Mouse (Mus musculus) lung, postnatal 0 days (tissue): ENCODE measurements around the gene Nsmce1. TPM values are rescaled to one million over a fixed set of nuclear protein-coding genes. Genes with fewer than 3 reads are reported as not detected.

Source experiments
- ATAC-seq: fragments of 200-750 bp; cut with Nextera tagmentation; 2 replicates; pipeline ENCODE4 v1.8.0; 2017; ENCODE audit warnings: moderate library complexity
- DNase-seq: peaks from one replicate; pipeline ENCODE4 v3.0.0-alpha.2; 2016; ENCODE audit warnings: low spot score
- H3K27ac ChIP-seq: fragments of 300-500 bp; sonication (generic); 2 replicates; pipeline ENCODE4 v1.5.1; 2014; ENCODE audit warnings: antibody characterized with exemption, mild to moderate bottlenecking, low read length, mixed read lengths
- H3K27me3 ChIP-seq: fragments of 300-500 bp; sonication (generic); replicated peaks from 2 replicates; pipeline ENCODE4 v1.6.1; 2014; ENCODE audit warnings: low read length, mixed read lengths; ENCODE audit not compliant: insufficient read depth
- H3K36me3 ChIP-seq: fragments of 300-500 bp; sonication (generic); 2 replicates; pipeline ENCODE4 v1.6.1; 2014; ENCODE audit warnings: low read length, mixed read lengths; ENCODE audit not compliant: insufficient read depth
- H3K4me1 ChIP-seq: fragments of 300-500 bp; sonication (generic); 2 replicates; pipeline ENCODE4 v1.6.1; 2014; ENCODE audit warnings: antibody characterized with exemption, low read depth, low read length, mixed read lengths; ENCODE audit not compliant: insufficient read depth
- H3K4me2 ChIP-seq: fragments of 300-500 bp; sonication (generic); replicated peaks from 2 replicates; pipeline ENCODE4 v1.6.1; 2014; ENCODE audit warnings: low read depth, mild to moderate bottlenecking, low read length, moderate library complexity, mixed read lengths
- H3K4me3 ChIP-seq: fragments of 300-500 bp; sonication (generic); 2 replicates; pipeline ENCODE4 v1.5.1; 2014; ENCODE audit warnings: low read depth, low read length
- H3K9ac ChIP-seq: fragments of 300-500 bp; sonication (generic); replicated peaks from 2 replicates; pipeline ENCODE4 v1.6.1; 2014; ENCODE audit warnings: low read depth, mild to moderate bottlenecking
- H3K9me3 ChIP-seq: fragments of 300-500 bp; sonication (generic); 2 replicates; pipeline ENCODE4 v1.6.1; 2016; ENCODE audit warnings: low read length, mixed read lengths
- CTCF ChIP-seq: IDR thresholded peaks from 2 replicates; pipeline ENCODE4 v1.5.1; 2016; ENCODE audit warnings: antibody characterized with exemption, mild to moderate bottlenecking
- EP300 ChIP-seq: IDR thresholded peaks from 2 replicates; pipeline ENCODE4 v1.6.1; 2016; ENCODE audit warnings: antibody characterized with exemption, mild to moderate bottlenecking, control low read depth
- WGBS: fragments of 180-500 bp; shearing (Covaris S2); extraction: QIAGEN DNeasy Blood & Tissue Kit; methylation state at CpG from one replicate; pipeline ENCODE4 v1.1.7; 2014; 5-methylcytosine and 5-hydroxymethylcytosine counted together
- polyA plus RNA-seq: library from polyadenylated mRNA; unstranded; fragments of >200 nt; fragmentation: Nextera tagmentation; extraction: Ambion mirVana; gene quantifications from 2 replicates; pipeline ENCODE4 v1.2.1, GENCODE M21; 2015

The Nsmce1 gene
- polyA plus RNA-seq, 1 experiment from 2014 or later = 94.2 TPM

DNA sequence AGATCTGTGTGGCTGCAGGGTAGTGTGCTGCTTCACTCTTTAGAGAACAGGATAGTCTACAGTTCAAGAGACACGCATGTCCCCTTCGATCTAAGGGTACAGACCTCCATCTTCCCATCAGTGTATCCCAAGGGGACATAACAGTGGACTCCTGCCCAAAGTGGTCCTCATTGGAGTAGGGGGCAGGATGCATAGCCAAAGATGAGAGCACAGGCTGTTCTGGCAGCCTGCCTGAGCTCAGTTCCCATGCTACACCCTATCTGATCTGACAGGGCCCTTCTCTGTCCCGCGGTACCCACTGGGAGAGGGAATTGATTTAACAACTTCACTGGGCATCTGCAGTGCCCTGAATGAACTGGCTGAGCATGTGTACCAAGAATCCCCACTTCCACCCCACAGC lies 37.7 kb downstream of the Nsmce1 start:
- H3K9ac ChIP-seq = no peak overlapping the region
- no peaks in the 10 kb centered on the region for H3K4me1 ChIP-seq
- H3K27me3 ChIP-seq = no peaks in the 10 kb centered on the region
- ATAC-seq (no peak), DNase-seq (no peak)
- 85% methylated on average over 4 of the region's 4 CpGs for WGBS
- no peak overlapping the region for H3K27ac ChIP-seq
- no peak overlapping the region for H3K4me2 ChIP-seq
- TF ChIP-seq EP300 (no peak), CTCF (no peak)
- no peaks in the 10 kb centered on the region for H3K36me3 ChIP-seq
- no peaks in the 10 kb centered on the region for H3K9me3 ChIP-seq
- no peak overlapping the region for H3K4me3 ChIP-seq

DNA sequence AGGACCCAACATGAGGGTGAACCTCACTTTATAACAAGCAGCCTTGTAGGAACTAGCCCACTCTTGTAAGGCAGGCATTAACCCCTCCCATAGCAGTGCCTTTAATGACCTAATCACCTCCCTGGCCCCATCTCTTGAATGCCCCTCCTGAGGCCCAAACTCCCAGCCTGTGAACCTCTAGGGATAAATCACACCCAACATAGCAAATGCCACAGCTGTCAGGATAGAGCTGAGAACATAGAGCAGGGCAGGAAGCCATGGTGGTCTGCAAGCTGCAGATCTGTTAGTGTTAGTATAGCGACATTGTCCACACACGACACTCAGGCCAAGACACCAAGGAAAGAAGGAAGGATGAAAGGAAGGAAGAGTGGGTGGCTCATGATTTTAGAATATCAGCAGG lies 40.3 kb downstream of the Nsmce1 start:
- H3K4me1 ChIP-seq = no peaks in the 10 kb centered on the region
- H3K4me3 ChIP-seq = no peak overlapping the region
- no peaks in the 10 kb centered on the region for H3K36me3 ChIP-seq
- H3K9ac ChIP-seq = no peak overlapping the region
- H3K27ac ChIP-seq = no peak overlapping the region
- DNase-seq = no peak
- no peaks in the 10 kb centered on the region for H3K27me3 ChIP-seq
- no peaks in the 10 kb centered on the region for H3K9me3 ChIP-seq
- ATAC-seq = peak; percentile 41
- TF ChIP-seq EP300 (no peak), CTCF (no peak)
- 42% methylated on average over 2 of the region's 2 CpGs for WGBS
- no peak overlapping the region for H3K4me2 ChIP-seq

GRCm38 (mm10) chr7:125450678-125451077 lies 40.7 kb downstream of the Nsmce1 start:
- peak; percentile 78 for DNase-seq
- Histone ChIP-seq H3K9ac (no peak overlapping the region), H3K27me3 (no peaks in the 10 kb centered on the region), H3K27ac (no peak overlapping the region), H3K9me3 (no peaks in the 10 kb centered on the region), H3K4me2 (no peak overlapping the region), H3K4me3 (no peak overlapping the region), H3K36me3 (no peaks in the 10 kb centered on the region), H3K4me1 (no peaks in the 10 kb centered on the region)
- peak; percentile 85 for ATAC-seq
- WGBS = 100% methylated on average over 1 of the region's 1 CpGs
- TF ChIP-seq EP300 = peak; percentile 77
- TF ChIP-seq CTCF = no peak

GRCm38 (mm10) chr7:125444464-125445401 lies 46.7 kb downstream of the Nsmce1 start, which contains the start of gene Kdm8:
Kdm8 (plus strand) TSS chr7:125444676.
- Histone ChIP-seq H3K4me2 (peak within 1 kb of the TSS; percentile 57), H3K4me1 (no peaks in the 10 kb centered on the region; the same call in 1 of the 2 replicates), H3K9me3 (no peaks in the 10 kb centered on the region), H3K4me3 (peak within 1 kb of the TSS; percentile 58), H3K27ac (peak within 1 kb of the TSS; percentile 96), H3K9ac (peak within 1 kb of the TSS; percentile 48), H3K36me3 (no peaks in the 10 kb centered on the region), H3K27me3 (no peaks in the 10 kb centered on the region)
- DNase-seq (peak; percentile 99), ATAC-seq (peak; percentile 98)
- TF ChIP-seq CTCF (no peak), EP300 (0 out of 2 replicates have a peak, but pooled peaks have one; percentile 36)
- 2% methylated on average over 61 of the region's 61 CpGs for WGBS

DNA sequence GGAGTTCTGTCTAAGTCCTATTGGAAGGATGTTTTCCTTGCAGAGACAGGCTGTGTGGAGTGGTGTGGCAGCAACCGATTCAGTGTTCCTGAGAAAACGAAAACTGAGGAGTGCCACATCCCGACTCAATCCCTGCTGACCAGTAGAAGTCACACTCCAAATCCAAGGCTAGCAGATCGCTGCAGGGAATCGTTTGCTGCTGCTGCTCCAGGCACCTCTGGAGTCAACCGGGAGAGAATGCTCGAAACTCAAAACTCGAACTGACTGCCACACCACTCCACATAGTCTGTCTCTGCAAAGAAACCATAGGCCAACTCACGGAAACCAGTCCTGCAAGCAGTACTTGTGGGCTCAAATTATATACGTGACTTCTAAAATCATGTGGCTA lies 47.3 kb downstream of the Nsmce1 start:
- WGBS = 12% methylated on average over 10 of the region's 10 CpGs
- peak overlapping the region; percentile 57 for H3K4me2 ChIP-seq
- peak; percentile 3 for ATAC-seq
- H3K4me3 ChIP-seq = peak overlapping the region; percentile 58
- peak overlapping the region; percentile 48 for H3K9ac ChIP-seq
- H3K4me1 ChIP-seq = no peaks in the 10 kb centered on the region; the same call in 1 of the 2 replicates
- H3K27me3 ChIP-seq = no peaks in the 10 kb centered on the region
- TF ChIP-seq EP300 (no peak), CTCF (no peak)
- H3K27ac ChIP-seq = peak overlapping the region; percentile 96
- H3K36me3 ChIP-seq = no peaks in the 10 kb centered on the region
- H3K9me3 ChIP-seq = no peaks in the 10 kb centered on the region
- DNase-seq = no peak

DNA sequence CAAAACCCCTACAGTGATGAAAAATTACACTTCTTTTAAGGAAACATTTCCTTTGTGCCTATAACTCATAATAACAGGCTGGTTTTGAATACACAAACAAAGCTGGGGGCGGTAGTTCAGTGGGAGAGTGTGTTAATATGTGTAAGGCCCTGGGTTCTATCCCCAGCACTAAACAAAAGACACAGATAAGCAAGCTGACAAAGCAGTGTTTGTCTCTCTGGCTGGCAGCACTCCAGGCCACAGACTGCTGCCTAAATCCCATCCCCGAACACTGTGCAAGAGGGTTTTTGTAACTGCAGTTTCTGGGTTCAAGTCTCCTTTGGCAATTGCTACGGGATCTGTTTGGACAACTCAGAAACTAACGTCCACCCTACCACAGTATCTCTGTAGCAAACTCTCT lies 49.1 kb downstream of the Nsmce1 start:
- Histone ChIP-seq H3K27ac (no peak overlapping the region), H3K9ac (no peak overlapping the region), H3K4me3 (no peak overlapping the region), H3K36me3 (no peaks in the 10 kb centered on the region), H3K27me3 (no peaks in the 10 kb centered on the region), H3K4me2 (no peak overlapping the region), H3K9me3 (no peaks in the 10 kb centered on the region), H3K4me1 (no peaks in the 10 kb centered on the region; the same call in 1 of the 2 replicates)
- no peak for TF ChIP-seq EP300
- TF ChIP-seq CTCF = no peak
- WGBS = 56% methylated on average over 4 of the region's 4 CpGs
- DNase-seq = no peak
- ATAC-seq = no peak
